Mouse (Mus musculus) thymus, adult 2 months (tissue): Measurements from ENCODE around the gene Coro2b. TPM values are rescaled to one million over a fixed set of nuclear protein-coding genes. Genes with fewer than 3 reads are reported as not detected.

Source experiments
- DNase-seq: peaks from one replicate; pipeline ENCODE4 v3.0.0; 2021
- H3K27ac ChIP-seq: fragments of 200-500 bp; 2 replicates; pipeline ENCODE4 v1.5.1; 2012; ENCODE audit warnings: low read length, control low read depth; ENCODE audit not compliant: control insufficient read depth, insufficient read depth
- H3K27me3 ChIP-seq: fragments of 200-500 bp; 2 replicates; pipeline ENCODE4 v1.6.1; 2012; ENCODE audit warnings: mild to moderate bottlenecking, low read length, moderate library complexity, mixed read lengths; ENCODE audit not compliant: control insufficient read depth, insufficient read depth
- H3K36me3 ChIP-seq: fragments of 200-500 bp; 2 replicates; pipeline ENCODE4 v1.6.1; 2012; ENCODE audit warnings: mild to moderate bottlenecking, low read length, moderate library complexity; ENCODE audit not compliant: control insufficient read depth, insufficient read depth
- H3K4me1 ChIP-seq: fragments of 200-500 bp; replicated peaks from 2 replicates; pipeline ENCODE4 v1.6.1; 2012; ENCODE audit warnings: low read length; ENCODE audit not compliant: control insufficient read depth, insufficient read depth
- H3K4me3 ChIP-seq: fragments of 200-500 bp; 2 replicates; pipeline ENCODE4 v1.5.1; 2012; ENCODE audit warnings: mild to moderate bottlenecking, low read length, control low read depth, moderate library complexity; ENCODE audit not compliant: control insufficient read depth, insufficient read depth
- CTCF ChIP-seq: fragments of 200-500 bp; IDR thresholded peaks from 2 replicates; pipeline ENCODE4 v1.5.1; 2012; ENCODE audit warnings: mild to moderate bottlenecking, control low read depth, low read length, moderate library complexity, borderline replicate concordance; ENCODE audit not compliant: control insufficient read depth, poor library complexity, insufficient read depth; ENCODE audit errors: extremely low read depth
- POLR2A ChIP-seq: fragments of 200-500 bp; IDR thresholded peaks from 2 replicates; pipeline ENCODE4 v1.6.1; 2012; ENCODE audit warnings: mild to moderate bottlenecking, low read length, control low read depth, moderate library complexity; ENCODE audit not compliant: control insufficient read depth, poor library complexity, insufficient read depth; ENCODE audit errors: extremely low read depth
- WGBS: fragments of 180-500 bp; shearing (Covaris S2); methylation state at CpG from one replicate; pipeline ENCODE4 v1.1.7; 2018; 5-methylcytosine and 5-hydroxymethylcytosine counted together
- polyA plus RNA-seq: library from polyadenylated mRNA; depleted of rRNA; stranded (reverse); fragments of >200 nt; gene quantifications from 2 replicates; pipeline ENCODE4 v1.2.3, GENCODE M21; 2012; rRNA removed

Gene Coro2b
- polyA plus RNA-seq, 1 experiment, result 18.2 TPM

- no peak overlapping the region for H3K4me3 ChIP-seq
- 77% methylated on average over 6 of the region's 6 CpGs for WGBS
- TF ChIP-seq POLR2A (no peak), CTCF (no peak)
- no peak for DNase-seq
- peaks cover 45% of the 10 kb centered on the region for H3K4me1 ChIP-seq
- no peaks in the 10 kb centered on the region for H3K27me3 ChIP-seq
- peaks cover 23% of the 10 kb centered on the region for H3K36me3 ChIP-seq
- no peak overlapping the region for H3K27ac ChIP-seq
Observed at GRCm38 (mm10) chr9:62370648-62371280, 166.1 kb downstream of the Coro2b start.

- WGBS, result 41% methylated on average over 9 of the region's 9 CpGs
Observed at GRCm38 (mm10) chr9:62370186-62370585, 166.7 kb downstream of the Coro2b start.

More at GRCm38 (mm10) chr9:62370186-62370585, 166.7 kb downstream of the Coro2b start:
- Histone ChIP-seq H3K27me3 (no peaks in the 10 kb centered on the region), H3K4me3 (no peak overlapping the region), H3K4me1 (peaks cover 45% of the 10 kb centered on the region), H3K27ac (peak overlapping the region; percentile 24; the same call in 1 of the 2 replicates), H3K36me3 (peaks cover 18% of the 10 kb centered on the region)
- no peak for DNase-seq
- TF ChIP-seq CTCF (no peak), POLR2A (no peak)

Other genes with a start within 250 kb of the Coro2b start
- gene Anp32a, start 195.8 kb downstream of the Coro2b start, polyA plus RNA-seq, result 37.4 and 38.0 TPM in 2 replicates
- 0.45 and 0.47 TPM in 2 replicates for gene Itga11, start 140.8 kb upstream of the Coro2b start, polyA plus RNA-seq